Mouse (Mus musculus): ENCODE data around the gene Sh3bgr. TPM values are rescaled to one million over a fixed set of nuclear protein-coding genes. Genes with fewer than 3 reads are reported as not detected.
A peak's percentile ranks its signal among the peaks of the same experiment; 100 is the strongest.

Gene Sh3bgr
- polyA plus RNA-seq, 1 experiment from 2014 or later = 8.2 TPM

DNA sequence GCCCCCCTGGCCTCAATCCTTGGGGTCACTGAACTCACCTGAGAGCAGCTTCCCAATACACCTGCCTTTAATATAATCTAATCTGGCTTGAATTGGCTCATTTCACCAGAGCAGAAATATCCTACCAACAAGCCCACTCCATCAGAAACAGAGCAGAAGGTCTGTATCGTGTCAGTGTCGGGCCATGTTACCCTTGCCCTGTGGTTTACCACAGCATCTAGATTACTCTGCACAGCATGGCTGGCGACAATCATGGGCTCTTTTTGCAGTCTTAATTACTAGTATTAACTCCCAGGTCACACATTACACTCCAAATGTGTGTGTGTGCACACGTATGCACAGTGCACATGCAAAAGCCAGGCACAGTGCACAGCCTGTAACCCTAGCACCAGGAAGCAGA lies 31.4 kb upstream of the Sh3bgr start:
- no peaks in the 10 kb centered on the region for H3K9me3 ChIP-seq (ENCODE audit: low read length)
- H3K27me3 ChIP-seq (replicated peaks; ENCODE audit: insufficient read depth, low read length) = no peaks in the 10 kb centered on the region
- no peak overlapping the region for H3K9ac ChIP-seq (replicated peaks; ENCODE audit: low read depth)
- no peak overlapping the region for H3K27ac ChIP-seq (ENCODE audit: low read length)
- WGBS = 88% methylated on average over 4 of the region's 4 CpGs
- TF ChIP-seq CTCF (IDR thresholded peaks at IDR 0.05) (no peak), EP300 (IDR thresholded peaks at IDR 0.05) (no peak)
- no peak for DNase-seq (ENCODE audit: low spot score)
- H3K4me3 ChIP-seq (ENCODE audit: low read depth, low read length) = no peak overlapping the region
- H3K4me2 ChIP-seq (replicated peaks; ENCODE audit: low read depth, low read length) = no peak overlapping the region
- no peak for ATAC-seq
- H3K36me3 ChIP-seq (ENCODE audit: insufficient read depth, low read length) = no peaks in the 10 kb centered on the region
- H3K4me1 ChIP-seq (ENCODE audit: insufficient read depth, low read depth, low read length) = no peaks in the 10 kb centered on the region; the same call in 1 of the 2 replicates

DNA sequence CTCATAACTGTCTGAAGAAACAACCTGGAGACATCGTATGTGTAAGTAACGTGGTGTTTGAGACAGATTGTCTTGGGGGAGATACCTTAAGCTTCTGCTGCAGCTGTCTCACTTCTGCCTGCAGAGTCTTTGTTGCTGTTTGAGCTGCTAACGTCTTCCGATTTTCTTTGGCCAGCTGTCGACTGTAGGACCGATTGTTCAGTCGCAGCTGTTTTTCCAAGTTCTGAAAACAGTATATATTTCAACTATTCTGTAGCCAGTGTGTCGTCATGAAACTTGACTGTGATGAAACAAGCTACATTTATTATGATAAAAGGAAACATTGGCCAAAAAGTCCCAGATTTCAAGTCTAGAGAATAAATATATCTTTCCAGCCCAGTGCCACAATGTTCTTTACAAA lies 26.6 kb upstream of the Sh3bgr start:
- H3K9me3 ChIP-seq (ENCODE audit: low read length) = no peaks in the 10 kb centered on the region
- no peak overlapping the region for H3K9ac ChIP-seq (replicated peaks; ENCODE audit: low read depth)
- H3K27ac ChIP-seq (ENCODE audit: low read length) = no peak overlapping the region
- TF ChIP-seq EP300 (IDR thresholded peaks at IDR 0.05) (no peak), CTCF (IDR thresholded peaks at IDR 0.05) (no peak)
- no peak overlapping the region for H3K4me3 ChIP-seq (ENCODE audit: low read depth, low read length)
- 55% methylated on average over 8 of the region's 8 CpGs for WGBS
- H3K36me3 ChIP-seq (ENCODE audit: insufficient read depth, low read length) = no peaks in the 10 kb centered on the region
- H3K4me2 ChIP-seq (replicated peaks; ENCODE audit: low read depth, low read length) = no peak overlapping the region
- no peaks in the 10 kb centered on the region; the same call in none of the 2 replicates for H3K4me1 ChIP-seq (ENCODE audit: insufficient read depth, low read depth, low read length)
- DNase-seq (ENCODE audit: low spot score) (peak; percentile 63), ATAC-seq (no peak)
- no peaks in the 10 kb centered on the region for H3K27me3 ChIP-seq (replicated peaks; ENCODE audit: insufficient read depth, low read length)

DNA sequence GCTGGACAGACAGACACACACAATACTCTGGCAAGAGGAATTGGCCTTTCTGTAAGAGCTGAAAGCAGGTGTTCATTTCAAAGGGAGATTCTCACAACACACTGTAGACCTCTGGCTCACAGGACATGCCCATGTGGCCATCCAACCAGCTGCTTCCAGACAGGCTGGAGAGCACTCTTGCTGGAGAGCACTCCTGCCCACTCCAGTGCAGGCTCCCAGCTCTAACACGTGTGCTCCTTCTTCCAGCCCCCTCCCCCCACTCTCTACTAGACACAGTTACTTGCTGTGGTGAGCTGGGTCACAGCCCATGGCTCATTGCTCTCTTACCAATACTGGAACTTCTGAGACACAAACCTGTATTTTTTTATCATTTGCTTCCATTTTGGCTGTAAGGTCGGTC lies 24.9 kb upstream of the Sh3bgr start:
- ATAC-seq (peak; percentile 98), DNase-seq (ENCODE audit: low spot score) (peak; percentile 79)
- Histone ChIP-seq H3K4me3 (ENCODE audit: low read depth, low read length) (no peak overlapping the region), H3K4me1 (ENCODE audit: insufficient read depth, low read depth, low read length) (no peaks in the 10 kb centered on the region; the same call in none of the 2 replicates), H3K36me3 (ENCODE audit: insufficient read depth, low read length) (no peaks in the 10 kb centered on the region), H3K27ac (ENCODE audit: low read length) (no peak overlapping the region), H3K9me3 (ENCODE audit: low read length) (no peaks in the 10 kb centered on the region), H3K4me2 (replicated peaks; ENCODE audit: low read depth, low read length) (peak overlapping the region; percentile 22; the same call in 1 of the 2 replicates), H3K9ac (replicated peaks; ENCODE audit: low read depth) (no peak overlapping the region), H3K27me3 (replicated peaks; ENCODE audit: insufficient read depth, low read length) (no peaks in the 10 kb centered on the region)
- WGBS = 34% methylated on average over 2 of the region's 2 CpGs
- TF ChIP-seq CTCF (IDR thresholded peaks at IDR 0.05) (no peak), EP300 (IDR thresholded peaks at IDR 0.05) (peak; percentile 69)

DNA sequence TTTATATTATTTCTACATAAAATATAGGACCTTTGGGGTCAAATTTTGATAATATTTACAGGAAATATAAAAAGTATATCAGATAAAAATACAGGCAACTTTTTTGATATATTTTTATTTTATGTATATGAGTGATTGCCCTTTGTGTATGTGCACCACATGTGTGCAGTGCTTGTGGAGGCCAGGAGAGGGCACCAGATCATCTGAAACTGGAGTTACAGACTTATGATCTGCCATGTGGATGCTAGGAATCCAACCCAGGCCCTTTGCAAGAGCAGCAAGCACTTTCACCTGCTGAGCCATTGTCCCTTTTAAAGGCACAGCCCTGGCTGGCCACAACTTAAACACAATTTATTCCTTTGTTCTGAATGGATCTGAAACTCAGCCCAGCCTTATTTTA lies 21.1 kb upstream of the Sh3bgr start:
- no peak overlapping the region for H3K4me2 ChIP-seq (replicated peaks; ENCODE audit: low read depth, low read length)
- no peaks in the 10 kb centered on the region; the same call in none of the 2 replicates for H3K4me1 ChIP-seq (ENCODE audit: insufficient read depth, low read depth, low read length)
- ATAC-seq (no peak), DNase-seq (ENCODE audit: low spot score) (no peak)
- H3K27ac ChIP-seq (ENCODE audit: low read length) = no peak overlapping the region
- H3K27me3 ChIP-seq (replicated peaks; ENCODE audit: insufficient read depth, low read length) = no peaks in the 10 kb centered on the region
- no peaks in the 10 kb centered on the region for H3K36me3 ChIP-seq (ENCODE audit: insufficient read depth, low read length)
- no peak for TF ChIP-seq CTCF (IDR thresholded peaks at IDR 0.05)
- no peak for TF ChIP-seq EP300 (IDR thresholded peaks at IDR 0.05)
- H3K9me3 ChIP-seq (ENCODE audit: low read length) = no peaks in the 10 kb centered on the region
- H3K4me3 ChIP-seq (ENCODE audit: low read depth, low read length) = no peak overlapping the region
- no peak overlapping the region for H3K9ac ChIP-seq (replicated peaks; ENCODE audit: low read depth)

DNA sequence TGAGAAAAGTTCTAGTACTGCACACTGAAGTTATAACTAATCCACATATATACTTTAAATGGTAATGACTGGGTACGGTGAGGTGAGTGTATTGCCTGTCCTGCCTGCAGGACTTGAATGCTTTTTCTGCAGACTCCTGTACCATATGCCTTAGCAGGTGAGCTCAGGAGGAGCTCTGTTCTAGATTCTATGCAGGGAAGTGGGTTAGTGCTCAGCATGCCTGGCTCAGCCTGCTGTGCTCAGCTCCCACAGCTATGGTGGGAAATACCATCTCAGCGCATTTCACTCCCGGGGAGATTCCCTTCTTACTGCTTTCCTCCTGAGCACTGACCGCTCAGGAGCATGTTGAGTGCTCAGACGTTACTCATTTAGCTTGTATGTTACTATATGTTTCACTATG lies 12.6 kb upstream of the Sh3bgr start:
- Histone ChIP-seq H3K4me2 (replicated peaks; ENCODE audit: low read depth, low read length) (no peak overlapping the region), H3K9me3 (ENCODE audit: low read length) (no peaks in the 10 kb centered on the region), H3K4me1 (ENCODE audit: insufficient read depth, low read depth, low read length) (no peaks in the 10 kb centered on the region; the same call in 1 of the 2 replicates), H3K4me3 (ENCODE audit: low read depth, low read length) (no peak overlapping the region), H3K9ac (replicated peaks; ENCODE audit: low read depth) (no peak overlapping the region), H3K27ac (ENCODE audit: low read length) (no peak overlapping the region), H3K27me3 (replicated peaks; ENCODE audit: insufficient read depth, low read length) (no peaks in the 10 kb centered on the region), H3K36me3 (ENCODE audit: insufficient read depth, low read length) (no peaks in the 10 kb centered on the region)
- DNase-seq (ENCODE audit: low spot score) (no peak), ATAC-seq (no peak)
- TF ChIP-seq CTCF (IDR thresholded peaks at IDR 0.05) = no peak
- no peak for TF ChIP-seq EP300 (IDR thresholded peaks at IDR 0.05)
- WGBS = 74% methylated on average over 5 of the region's 5 CpGs

DNA sequence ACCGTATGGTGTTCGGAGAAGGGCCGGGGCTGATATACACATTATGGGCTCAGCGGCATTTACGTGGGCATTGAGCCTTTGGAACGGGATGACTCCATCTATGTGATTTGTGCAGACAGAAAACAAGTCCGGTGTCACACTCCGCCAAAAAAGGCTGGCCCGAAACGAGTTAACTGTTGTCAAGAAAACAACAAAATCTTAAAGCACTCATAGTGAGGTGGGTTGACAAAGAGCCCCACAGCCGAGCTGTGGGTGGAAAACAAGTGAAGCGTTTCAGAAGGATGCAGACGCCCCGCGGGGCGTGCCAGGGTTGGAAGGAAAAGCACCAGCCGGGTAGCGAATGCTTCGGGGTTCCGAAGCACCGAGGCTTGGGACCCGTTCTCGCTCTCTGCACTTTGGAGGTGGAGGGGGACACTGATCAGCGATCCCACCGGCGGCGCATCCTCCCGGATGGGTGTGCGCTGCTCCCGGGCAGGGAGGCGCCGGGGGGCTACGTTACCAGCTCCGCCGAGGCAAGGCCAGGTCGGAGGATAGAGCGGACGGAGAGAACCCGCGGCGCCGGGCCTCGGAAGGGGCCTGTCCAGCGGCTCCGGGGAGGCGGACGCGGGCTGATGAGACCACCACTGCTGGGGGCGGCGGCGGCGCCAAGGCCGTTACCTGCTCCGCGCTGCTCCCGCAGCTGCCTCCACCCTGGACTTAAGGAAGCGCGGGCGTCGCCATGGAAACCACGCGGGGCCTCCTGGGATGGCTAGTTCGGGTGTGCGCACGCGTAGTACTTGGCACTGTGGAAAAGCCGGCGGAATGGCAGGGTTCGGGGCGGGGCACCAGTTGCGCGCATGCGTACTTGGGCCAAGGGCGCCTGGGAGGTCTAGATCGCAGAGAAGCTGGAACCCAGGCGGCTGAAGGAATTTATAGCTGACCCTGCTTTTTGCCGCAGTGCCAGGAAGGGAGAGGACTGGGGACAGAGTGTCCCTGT lies 8.4 kb upstream of the Sh3bgr start, which contains the start of gene Lca5l:
TSS of gene Lca5l (minus strand) at position 741 of the 976 bp plus-strand sequence.
- ATAC-seq (peak; percentile 98), DNase-seq (ENCODE audit: low spot score) (peak; percentile 99)
- Histone ChIP-seq H3K4me2 (replicated peaks; ENCODE audit: low read depth, low read length) (peak within 1 kb of the TSS; percentile 87), H3K9me3 (ENCODE audit: low read length) (no peaks in the 10 kb centered on the region), H3K27ac (ENCODE audit: low read length) (peak within 1 kb of the TSS; percentile 51), H3K27me3 (replicated peaks; ENCODE audit: insufficient read depth, low read length) (no peaks in the 10 kb centered on the region), H3K4me1 (ENCODE audit: insufficient read depth, low read depth, low read length) (no peaks in the 10 kb centered on the region; the same call in 1 of the 2 replicates), H3K9ac (replicated peaks; ENCODE audit: low read depth) (peak within 1 kb of the TSS; percentile 45), H3K36me3 (ENCODE audit: insufficient read depth, low read length) (no peaks in the 10 kb centered on the region), H3K4me3 (ENCODE audit: low read depth, low read length) (peak within 1 kb of the TSS; percentile 74)
- TF ChIP-seq EP300 (IDR thresholded peaks at IDR 0.05) = no peak
- TF ChIP-seq CTCF (IDR thresholded peaks at IDR 0.05) = no peak
- WGBS = 1% methylated on average over 76 of the region's 77 CpGs

All from lung, postnatal 0 days (tissue).